Mouse (Mus musculus): ENCODE data around the gene Rbms1. TPM values are rescaled to one million over a fixed set of nuclear protein-coding genes. Genes with fewer than 3 reads are reported as not detected.

Rbms1 gene
- polyA plus RNA-seq, 1 experiment: 94.8 TPM

DNA sequence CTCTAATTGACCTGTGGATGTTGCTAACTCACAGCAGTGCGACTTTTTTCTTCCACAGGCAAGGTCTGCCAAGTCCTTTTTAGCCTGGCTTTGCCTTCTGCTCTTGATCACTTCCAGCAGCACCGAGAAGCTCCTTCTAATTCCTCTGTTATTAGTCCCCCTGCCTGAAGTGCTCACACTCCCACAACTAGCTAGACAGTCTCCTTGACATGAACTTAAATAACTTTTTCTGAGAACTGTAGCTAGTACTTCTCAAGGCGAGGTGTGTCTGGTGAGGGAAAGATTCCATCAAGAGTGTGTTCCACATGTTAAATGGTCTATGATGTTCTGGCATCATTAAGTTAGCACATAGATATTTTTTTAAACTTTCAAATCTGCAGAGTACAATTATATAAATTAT lies 256.1 kb downstream of the Rbms1 start:
- no peaks in the 10 kb centered on the region for H3K4me1 ChIP-seq (ENCODE audit: control insufficient read depth, insufficient read depth, insufficient read length)
- H3K27me3 ChIP-seq (ENCODE audit: control insufficient read depth, insufficient read depth, low read length): no peaks in the 10 kb centered on the region
- no peak for DNase-seq (ENCODE audit: low read depth in 1 of 2, low spot score in 2 of 2)
- no peak overlapping the region for H3K4me3 ChIP-seq (ENCODE audit: extremely low read depth, insufficient read depth, insufficient read length)
- H3K27ac ChIP-seq (ENCODE audit: insufficient read depth, low read length): no peak overlapping the region
- TF ChIP-seq CTCF (IDR thresholded peaks at IDR 0.05; ENCODE audit: extremely low read depth, insufficient read depth, insufficient read length, insufficient replicate concordance) (no peak), POLR2A (IDR thresholded peaks at IDR 0.05; ENCODE audit: low read depth, low read length) (no peak)
- 85% methylated on average over 3 of the region's 3 CpGs for WGBS
- H3K36me3 ChIP-seq (ENCODE audit: control insufficient read depth, insufficient read depth, low read length): no peaks in the 10 kb centered on the region

DNA sequence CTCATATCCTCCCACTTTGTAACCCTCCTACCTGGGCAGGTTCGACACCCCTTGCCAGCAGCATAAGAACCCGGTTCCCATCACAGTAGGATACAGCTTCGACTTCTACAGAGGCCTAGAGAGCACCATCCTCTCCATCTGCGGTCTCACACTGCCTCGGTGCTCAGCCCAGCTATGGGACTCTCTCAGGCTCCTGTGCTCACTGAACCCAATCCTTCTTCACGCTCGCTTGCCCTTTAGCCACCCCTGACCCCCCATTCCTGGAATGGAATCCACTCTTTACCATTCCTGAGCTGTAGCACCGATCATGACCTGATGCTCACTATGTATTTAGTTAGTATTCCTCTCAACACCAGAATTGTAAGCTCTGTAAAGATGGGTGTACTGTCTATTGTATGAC lies 257.6 kb downstream of the Rbms1 start:
- H3K36me3 ChIP-seq (ENCODE audit: control insufficient read depth, insufficient read depth, low read length): no peaks in the 10 kb centered on the region
- 91% methylated on average over 8 of the region's 8 CpGs for WGBS
- no peaks in the 10 kb centered on the region for H3K4me1 ChIP-seq (ENCODE audit: control insufficient read depth, insufficient read depth, insufficient read length)
- no peaks in the 10 kb centered on the region for H3K27me3 ChIP-seq (ENCODE audit: control insufficient read depth, insufficient read depth, low read length)
- TF ChIP-seq POLR2A (IDR thresholded peaks at IDR 0.05; ENCODE audit: low read depth, low read length): no peak
- no peak overlapping the region for H3K27ac ChIP-seq (ENCODE audit: insufficient read depth, low read length)
- no peak overlapping the region for H3K4me3 ChIP-seq (ENCODE audit: extremely low read depth, insufficient read depth, insufficient read length)
- DNase-seq (ENCODE audit: low read depth in 1 of 2, low spot score in 2 of 2): no peak

DNA sequence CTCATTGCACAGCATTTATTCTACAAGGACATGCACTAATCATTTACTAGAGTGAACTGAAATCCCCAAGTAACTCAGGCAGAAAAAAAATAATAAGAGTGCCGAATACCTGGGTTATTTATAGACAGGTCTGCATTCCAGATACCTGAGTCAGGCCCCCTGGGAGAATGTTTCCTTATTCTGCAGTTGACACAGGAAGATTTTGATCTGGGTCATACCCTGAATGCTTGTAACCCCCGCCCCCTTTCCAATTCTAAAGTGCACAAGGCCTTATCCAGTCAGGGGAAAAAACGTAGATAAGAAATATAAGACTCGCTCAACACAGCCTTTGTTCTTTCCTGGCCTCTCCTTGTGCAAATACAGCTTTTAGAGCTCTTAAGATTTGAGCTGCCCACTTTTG lies 259.7 kb downstream of the Rbms1 start:
- no peak for DNase-seq (ENCODE audit: low read depth in 1 of 2, low spot score in 2 of 2)
- 76% methylated on average over 4 of the region's 4 CpGs for WGBS
- no peak for TF ChIP-seq POLR2A (IDR thresholded peaks at IDR 0.05; ENCODE audit: low read depth, low read length)
- no peak for TF ChIP-seq CTCF (IDR thresholded peaks at IDR 0.05; ENCODE audit: extremely low read depth, insufficient read depth, insufficient read length, insufficient replicate concordance)
- H3K27ac ChIP-seq (ENCODE audit: insufficient read depth, low read length): no peak overlapping the region
- no peak overlapping the region for H3K4me3 ChIP-seq (ENCODE audit: extremely low read depth, insufficient read depth, insufficient read length)
- H3K27me3 ChIP-seq (ENCODE audit: control insufficient read depth, insufficient read depth, low read length): no peaks in the 10 kb centered on the region
- no peaks in the 10 kb centered on the region for H3K36me3 ChIP-seq (ENCODE audit: control insufficient read depth, insufficient read depth, low read length)
- no peaks in the 10 kb centered on the region for H3K4me1 ChIP-seq (ENCODE audit: control insufficient read depth, insufficient read depth, insufficient read length)

- no peaks in the 10 kb centered on the region for H3K36me3 ChIP-seq (ENCODE audit: control insufficient read depth, insufficient read depth, low read length)
- no peak for DNase-seq (ENCODE audit: low read depth in 1 of 2, low spot score in 2 of 2)
- no peaks in the 10 kb centered on the region for H3K4me1 ChIP-seq (ENCODE audit: control insufficient read depth, insufficient read depth, insufficient read length)
- H3K27ac ChIP-seq (ENCODE audit: insufficient read depth, low read length): no peak overlapping the region
- no peak overlapping the region for H3K4me3 ChIP-seq (ENCODE audit: extremely low read depth, insufficient read depth, insufficient read length)
- TF ChIP-seq CTCF (IDR thresholded peaks at IDR 0.05; ENCODE audit: extremely low read depth, insufficient read depth, insufficient read length, insufficient replicate concordance) (no peak), POLR2A (IDR thresholded peaks at IDR 0.05; ENCODE audit: low read depth, low read length) (no peak)
- H3K27me3 ChIP-seq (ENCODE audit: control insufficient read depth, insufficient read depth, low read length): no peaks in the 10 kb centered on the region
- WGBS: 93% methylated on average over 4 of the region's 4 CpGs
Measured at GRCm38 (mm10) chr2:60700956-60701355, 262.0 kb downstream of the Rbms1 start.

Other genes starting within 250 kb of the Rbms1 start
- 0.01 TPM in 1 of 2 replicates, not detected in the other for gene Itgb6, start 240.5 kb downstream of the Rbms1 start, polyA plus RNA-seq (2012; rRNA removed)